Mouse (Mus musculus): Measurements from ENCODE around the gene Gm14151. TPM values are rescaled to one million over a fixed set of nuclear protein-coding genes. Genes with fewer than 3 reads are reported as not detected.
"Not testable (repeated sequence)": the region's sequence is repeated elsewhere in the genome, so short reads cannot be mapped to it uniquely, and the experiment has no call there.

Gm14151 gene
- polyA plus RNA-seq (2015; fragmentation: Nextera tagmentation; extraction: Ambion mirVana), result not detected in 2 replicates

DNA sequence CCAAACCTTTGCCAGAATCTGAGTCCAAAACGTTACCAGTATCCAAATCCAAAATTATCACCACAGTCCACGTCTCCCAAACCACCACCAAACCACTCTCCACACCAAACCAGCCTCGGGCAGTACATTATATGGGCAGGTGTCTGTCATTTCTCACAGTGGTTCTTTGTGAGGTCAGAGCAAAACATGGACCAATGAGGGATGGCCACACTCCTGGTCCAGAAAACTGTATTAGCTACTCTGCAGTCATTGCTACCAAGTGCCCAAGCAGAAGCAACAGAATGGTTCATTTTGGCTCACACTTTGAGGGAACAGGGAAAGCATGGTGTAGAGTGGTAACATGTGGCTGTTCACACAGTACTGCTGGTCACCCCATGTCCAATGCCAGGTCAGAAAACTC, at the start of gene Gm14151:
Gene Gm14151 (minus strand): TSS at position 101 of the 400 bp plus-strand sequence.
- whole genome bisulfite sequencing, result no CpG with 5 or more reads among the region's 3 CpGs
- not testable (repeated sequence) for H3K9me3 ChIP-seq; H3K36me3 ChIP-seq; H3K27me3 ChIP-seq; ATAC-seq (replicated peaks); H3K4me2 ChIP-seq (replicated peaks); H3K4me3 ChIP-seq; H3K9ac ChIP-seq (replicated peaks); H3K27ac ChIP-seq (replicated peaks); H3K4me1 ChIP-seq

- not testable (repeated sequence) for ATAC-seq (replicated peaks); H3K27ac ChIP-seq (replicated peaks); H3K9ac ChIP-seq (replicated peaks); H3K4me2 ChIP-seq (replicated peaks); H3K36me3 ChIP-seq; H3K9me3 ChIP-seq; H3K4me1 ChIP-seq; H3K27me3 ChIP-seq; H3K4me3 ChIP-seq
- no CpG with 5 or more reads among the region's 3 CpGs for WGBS
Observed at GRCm38 (mm10) chr2:151097945-151098344, 5.8 kb upstream of the Gm14151 start, which contains the start of gene Gm14147. TSS of gene Gm14147 (plus strand) at chr2:151098245.

DNA sequence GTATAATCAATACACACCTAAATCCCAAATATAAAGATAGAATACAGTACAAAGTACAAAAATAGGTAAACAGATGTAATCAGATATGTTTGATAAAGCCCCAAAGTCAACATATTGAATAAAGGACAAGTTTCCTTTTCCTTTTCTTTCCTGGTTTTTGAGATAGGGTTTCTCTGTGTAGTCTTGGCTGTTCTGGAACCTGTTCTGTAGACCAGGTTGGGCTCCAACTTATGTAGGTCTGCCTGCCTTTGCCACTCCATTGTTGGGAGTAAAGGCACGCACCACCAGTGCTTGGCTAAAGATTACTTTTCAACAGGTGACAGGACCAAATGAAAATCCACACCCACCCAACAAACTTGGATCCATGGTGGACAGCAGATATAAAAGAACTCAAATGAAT, 35.5 kb downstream of the Gm14151 start:
- Histone ChIP-seq H3K9me3 (no peaks in the 10 kb centered on the region), H3K27ac (replicated peaks) (no peak overlapping the region), H3K36me3 (no peaks in the 10 kb centered on the region), H3K27me3 (no peaks in the 10 kb centered on the region), H3K9ac (replicated peaks) (no peak overlapping the region), H3K4me3 (no peak overlapping the region), H3K4me2 (replicated peaks) (no peak overlapping the region), H3K4me1 (no peaks in the 10 kb centered on the region)
- no peak for ATAC-seq (replicated peaks)
- 85% methylated on average over 1 of the region's 1 CpGs for WGBS

- 90% methylated on average over 1 of the region's 1 CpGs for WGBS
- no peaks in the 10 kb centered on the region for H3K9me3 ChIP-seq
- H3K27ac ChIP-seq (replicated peaks), result no peak overlapping the region
- no peaks in the 10 kb centered on the region for H3K36me3 ChIP-seq
- H3K9ac ChIP-seq (replicated peaks), result no peak overlapping the region
- H3K4me2 ChIP-seq (replicated peaks), result no peak overlapping the region
- peaks cover 20% of the 10 kb centered on the region for H3K4me1 ChIP-seq
- no peak for ATAC-seq (replicated peaks)
- H3K4me3 ChIP-seq, result no peak overlapping the region
- no peaks in the 10 kb centered on the region for H3K27me3 ChIP-seq
Observed at GRCm38 (mm10) chr2:151040411-151040810, 51.7 kb downstream of the Gm14151 start.

- Histone ChIP-seq H3K4me2 (replicated peaks) (peak overlapping the region; percentile 80), H3K4me3 (peak overlapping the region; percentile 92), H3K9ac (replicated peaks) (peak overlapping the region; percentile 99), H3K27me3 (no peaks in the 10 kb centered on the region), H3K9me3 (no peaks in the 10 kb centered on the region), H3K27ac (replicated peaks) (peak overlapping the region; percentile 68), H3K4me1 (peaks cover 20% of the 10 kb centered on the region), H3K36me3 (no peaks in the 10 kb centered on the region)
- peak; percentile 42; the same call in 1 of the 2 replicates for ATAC-seq (replicated peaks)
- 45% methylated on average over 8 of the region's 8 CpGs for WGBS
Observed at GRCm38 (mm10) chr2:151039726-151040125, 52.4 kb downstream of the Gm14151 start.

GRCm38 (mm10) chr2:151039232-151039695, 52.9 kb downstream of the Gm14151 start, which contains the start of the genes Ninl and Nanp:
TSS of gene Ninl (minus strand) at chr2:151039382.
TSS of gene Nanp (minus strand) at chr2:151039398.
- Histone ChIP-seq H3K9me3 (no peaks in the 10 kb centered on the region), H3K4me2 (replicated peaks) (peak within 1 kb of the TSS; percentile 80), H3K27ac (replicated peaks) (peak within 1 kb of the TSS; percentile 68), H3K9ac (replicated peaks) (peak within 1 kb of the TSS; percentile 99), H3K36me3 (no peaks in the 10 kb centered on the region), H3K27me3 (no peaks in the 10 kb centered on the region), H3K4me3 (peak within 1 kb of the TSS; percentile 92), H3K4me1 (peaks cover 20% of the 10 kb centered on the region)
- ATAC-seq (replicated peaks), result peak; percentile 95
- WGBS, result 2% methylated on average over 34 of the region's 34 CpGs

GRCm38 (mm10) chr2:151038811-151039222, 53.3 kb downstream of the Gm14151 start:
- Histone ChIP-seq H3K27me3 (no peaks in the 10 kb centered on the region), H3K4me2 (replicated peaks) (peak overlapping the region; percentile 80), H3K4me3 (peak overlapping the region; percentile 92), H3K9ac (replicated peaks) (peak overlapping the region; percentile 99), H3K36me3 (no peaks in the 10 kb centered on the region), H3K27ac (replicated peaks) (peak overlapping the region; percentile 64), H3K9me3 (no peaks in the 10 kb centered on the region), H3K4me1 (peaks cover 20% of the 10 kb centered on the region)
- under 1% methylated on average over 30 of the region's 30 CpGs for WGBS
- no peak; the same call in 1 of the 2 replicates for ATAC-seq (replicated peaks)

DNA sequence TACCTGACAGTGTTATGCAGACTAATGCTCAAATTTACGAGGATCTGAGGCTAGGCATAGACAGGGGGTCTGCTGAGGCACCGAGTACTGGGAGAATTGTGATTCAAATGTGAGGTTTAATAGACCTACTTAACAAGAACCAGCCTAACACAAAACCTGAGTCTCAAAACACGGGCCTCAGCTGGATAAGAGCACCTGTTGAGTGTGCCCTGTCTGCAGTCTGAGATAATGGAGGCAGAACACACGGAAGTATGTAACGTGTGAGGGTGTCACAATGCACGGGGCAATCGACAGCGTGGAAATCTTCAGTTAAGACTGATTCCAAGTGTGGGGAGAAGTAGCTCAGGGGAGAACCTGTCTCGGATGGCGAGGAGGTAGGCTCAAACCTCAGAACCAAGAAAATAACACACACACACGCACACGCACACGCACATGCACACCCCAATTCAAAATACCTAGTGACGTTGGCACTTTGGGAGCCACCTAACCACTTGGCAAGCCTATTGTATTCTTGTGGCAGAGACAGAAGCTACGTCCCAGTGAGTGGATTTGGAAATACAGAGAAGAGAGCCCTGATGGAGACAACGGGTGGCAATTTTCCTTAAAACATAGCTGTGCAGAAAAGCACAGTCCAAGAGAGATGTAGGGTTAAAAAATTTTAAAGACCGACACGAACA, 54.1 kb downstream of the Gm14151 start:
- WGBS, result 51% methylated on average over 18 of the region's 18 CpGs
- Histone ChIP-seq H3K9ac (replicated peaks) (peak overlapping the region; percentile 99), H3K9me3 (no peaks in the 10 kb centered on the region), H3K4me3 (peak overlapping the region; percentile 92), H3K36me3 (no peaks in the 10 kb centered on the region), H3K27ac (replicated peaks) (no peak overlapping the region), H3K27me3 (no peaks in the 10 kb centered on the region), H3K4me2 (replicated peaks) (peak overlapping the region; percentile 80), H3K4me1 (peaks cover 20% of the 10 kb centered on the region)
- no peak for ATAC-seq (replicated peaks)

- Histone ChIP-seq H3K4me2 (replicated peaks) (no peak overlapping the region), H3K36me3 (no peaks in the 10 kb centered on the region), H3K4me1 (peaks cover 20% of the 10 kb centered on the region), H3K4me3 (no peak overlapping the region), H3K27ac (replicated peaks) (no peak overlapping the region), H3K27me3 (no peaks in the 10 kb centered on the region), H3K9me3 (no peaks in the 10 kb centered on the region), H3K9ac (replicated peaks) (no peak overlapping the region)
- 100% methylated on average over 1 of the region's 1 CpGs for WGBS
- no peak for ATAC-seq (replicated peaks)
Observed at GRCm38 (mm10) chr2:151037292-151037691, 54.9 kb downstream of the Gm14151 start.

Other genes starting within 250 kb of the Gm14151 start
- gene Abhd12, start 187.6 kb downstream of the Gm14151 start, polyA plus RNA-seq (2015; fragmentation: Nextera tagmentation; extraction: Ambion mirVana), result 97.7 and 98.2 TPM in 2 replicates
- 30.4 and 33.4 TPM in 2 replicates for gene Gins1, start 186.9 kb downstream of the Gm14151 start, polyA plus RNA-seq (2015; fragmentation: Nextera tagmentation; extraction: Ambion mirVana)
- 11.4 and 13.8 TPM in 2 replicates for gene Ninl, start 53.0 kb downstream of the Gm14151 start, polyA plus RNA-seq (2015; fragmentation: Nextera tagmentation; extraction: Ambion mirVana)
- gene Nanp, start 53.0 kb downstream of the Gm14151 start, polyA plus RNA-seq (2015; fragmentation: Nextera tagmentation; extraction: Ambion mirVana), result 32.4 and 35.3 TPM in 2 replicates
- not detected in 2 replicates for gene Gm14147, start 5.9 kb upstream of the Gm14151 start, polyA plus RNA-seq (2015; fragmentation: Nextera tagmentation; extraction: Ambion mirVana)